Mouse (Mus musculus): ENCODE measurements around the gene Slc35g1. TPM values are rescaled to one million over a fixed set of nuclear protein-coding genes. Genes with fewer than 3 reads are reported as not detected.

Gene Slc35g1
- total and polyA plus RNA-seq, 3 experiments = 11.3 to 58.4 (median 44.4) TPM

DNA sequence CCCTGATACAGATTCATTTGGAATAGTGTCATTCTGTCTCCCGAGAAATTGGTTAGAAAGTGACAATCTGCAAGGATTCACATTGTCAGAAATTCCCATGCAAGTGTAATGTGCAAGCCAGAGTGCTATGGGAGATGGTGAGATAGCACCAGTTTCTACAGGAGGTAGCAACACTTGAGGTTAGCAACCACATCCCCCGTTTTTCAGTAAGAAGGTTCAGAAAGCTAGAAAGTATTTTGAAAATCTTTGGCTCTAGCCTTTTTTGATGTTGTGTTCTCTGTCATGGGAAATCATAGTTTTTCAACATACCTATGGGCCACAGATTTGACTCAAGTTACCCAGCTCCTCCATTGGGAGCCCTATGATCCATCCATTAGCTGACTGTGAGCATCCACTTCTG is 5.6 kb downstream of the Slc35g1 start:
- no peak for ATAC-seq (ENCODE audit: extremely low read depth, insufficient number of reproducible peaks, low FRiP score, poor library complexity, severe bottlenecking)
- peaks cover 66% of the 10 kb centered on the region for H3K36me3 ChIP-seq (replicated peaks)
- DNase-seq (ENCODE audit: low spot score) = no peak
- TF ChIP-seq GATA2 (IDR thresholded peaks at IDR 0.05; ENCODE audit: borderline replicate concordance, low read depth, low read length) = no peak
- no peak for TF ChIP-seq CTCF (IDR thresholded peaks at IDR 0.05; ENCODE audit: low read depth, low read length)
- H3K4me3 ChIP-seq (ENCODE audit: low read depth, low read length) = no peak overlapping the region
- peaks cover 54% of the 10 kb centered on the region for H3K4me1 ChIP-seq (ENCODE audit: insufficient read depth, low read depth, low read length)
- no peaks in the 10 kb centered on the region for H3K9me3 ChIP-seq (replicated peaks)
- H3K27me3 ChIP-seq (ENCODE audit: insufficient read depth, low read length) = no peaks in the 10 kb centered on the region

DNA sequence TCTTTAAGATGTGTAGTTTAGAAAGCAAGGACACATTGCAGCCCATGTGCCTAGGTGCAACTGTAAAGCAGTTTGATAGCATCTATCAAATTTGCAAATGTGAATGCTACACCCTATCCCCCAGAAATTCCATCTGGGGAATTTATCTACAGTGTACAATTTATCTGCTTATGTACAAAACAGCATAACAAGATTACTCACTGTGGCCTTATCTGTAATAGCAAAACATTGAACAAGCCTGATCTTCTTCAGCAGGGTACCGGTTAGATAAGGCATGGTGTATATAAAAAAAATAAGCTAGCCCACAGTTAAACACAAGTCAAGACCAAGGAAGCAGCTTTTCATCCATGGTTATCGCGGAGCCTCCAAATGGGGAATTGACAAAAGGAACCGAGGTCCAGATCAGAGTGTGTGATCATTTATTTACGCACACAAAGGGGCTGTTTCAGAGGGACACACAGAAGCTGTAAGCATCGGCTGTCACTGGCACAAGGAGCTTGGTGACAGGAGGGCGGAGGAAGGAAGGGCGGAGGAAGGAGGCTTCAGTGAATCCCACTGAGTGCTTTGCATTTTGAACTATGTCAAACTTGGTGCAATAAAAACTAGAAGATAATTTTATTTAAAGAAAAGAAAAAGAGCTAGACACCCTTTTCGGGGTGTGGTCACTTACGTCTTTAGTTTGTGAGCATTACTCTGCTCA is 14.7 kb downstream of the Slc35g1 start:
- H3K4me1 ChIP-seq (ENCODE audit: insufficient read depth, low read depth, low read length) = peaks cover 51% of the 10 kb centered on the region
- ATAC-seq (ENCODE audit: extremely low read depth, insufficient number of reproducible peaks, low FRiP score, poor library complexity, severe bottlenecking) (peak; percentile 88), DNase-seq (ENCODE audit: low spot score) (peak; percentile 59)
- TF ChIP-seq GATA2 (IDR thresholded peaks at IDR 0.05; ENCODE audit: borderline replicate concordance, low read depth, low read length) (no peak), TAL1 (conservative IDR thresholded peaks at IDR 0.05; ENCODE audit: low read depth, low read length) (peak; percentile 77), CTCF (IDR thresholded peaks at IDR 0.05; ENCODE audit: low read depth, low read length) (no peak), GATA1 (IDR thresholded peaks at IDR 0.05; ENCODE audit: borderline replicate concordance, low read length) (no peak)
- H3K4me3 ChIP-seq (ENCODE audit: low read depth, low read length) = peak overlapping the region; percentile 9; the same call in 1 of the 2 replicates
- no peaks in the 10 kb centered on the region for H3K27me3 ChIP-seq (ENCODE audit: insufficient read depth, low read length)
- H3K36me3 ChIP-seq (replicated peaks) = peaks cover 44% of the 10 kb centered on the region
- H3K9me3 ChIP-seq (replicated peaks) = no peaks in the 10 kb centered on the region

DNA sequence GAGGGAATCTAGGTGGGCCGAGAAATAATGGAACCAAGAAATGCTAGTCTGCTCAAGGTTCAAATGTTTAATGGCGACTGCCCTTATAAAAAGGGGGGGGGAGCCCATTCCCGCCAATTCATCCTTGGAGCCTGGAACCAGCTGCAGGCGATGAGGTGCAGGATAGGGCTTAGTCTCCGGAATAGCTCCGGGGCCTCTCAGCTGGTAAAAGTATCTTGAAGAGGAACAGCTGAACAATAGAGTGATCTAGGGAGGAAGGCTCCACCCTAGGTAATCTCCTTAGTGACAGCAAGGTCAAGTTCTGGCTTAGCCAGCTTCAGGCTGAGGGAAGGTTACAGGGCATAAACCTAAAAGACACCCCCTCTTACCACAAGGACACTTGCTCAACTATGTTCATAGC is 18.1 kb downstream of the Slc35g1 start:
- DNase-seq (ENCODE audit: low spot score) = no peak
- no peak for TF ChIP-seq POLR2AphosphoS5 (IDR thresholded peaks at IDR 0.05; ENCODE audit: insufficient replicate concordance, low read depth, low read length)
- TF ChIP-seq TAL1 (conservative IDR thresholded peaks at IDR 0.05; ENCODE audit: low read depth, low read length) = no peak
- TF ChIP-seq GATA2 (IDR thresholded peaks at IDR 0.05; ENCODE audit: borderline replicate concordance, low read depth, low read length) = no peak
- TF ChIP-seq CTCF (IDR thresholded peaks at IDR 0.05; ENCODE audit: low read depth, low read length) = no peak
- ATAC-seq (ENCODE audit: extremely low read depth, insufficient number of reproducible peaks, low FRiP score, poor library complexity, severe bottlenecking) = no peak
- Histone ChIP-seq H3K4me1 (ENCODE audit: insufficient read depth, low read depth, low read length) (peaks cover 35% of the 10 kb centered on the region), H3K27me3 (ENCODE audit: insufficient read depth, low read length) (no peaks in the 10 kb centered on the region), H3K9me3 (replicated peaks) (no peaks in the 10 kb centered on the region), H3K4me3 (ENCODE audit: low read depth, low read length) (no peak overlapping the region), H3K36me3 (replicated peaks) (peaks cover 17% of the 10 kb centered on the region)

DNA sequence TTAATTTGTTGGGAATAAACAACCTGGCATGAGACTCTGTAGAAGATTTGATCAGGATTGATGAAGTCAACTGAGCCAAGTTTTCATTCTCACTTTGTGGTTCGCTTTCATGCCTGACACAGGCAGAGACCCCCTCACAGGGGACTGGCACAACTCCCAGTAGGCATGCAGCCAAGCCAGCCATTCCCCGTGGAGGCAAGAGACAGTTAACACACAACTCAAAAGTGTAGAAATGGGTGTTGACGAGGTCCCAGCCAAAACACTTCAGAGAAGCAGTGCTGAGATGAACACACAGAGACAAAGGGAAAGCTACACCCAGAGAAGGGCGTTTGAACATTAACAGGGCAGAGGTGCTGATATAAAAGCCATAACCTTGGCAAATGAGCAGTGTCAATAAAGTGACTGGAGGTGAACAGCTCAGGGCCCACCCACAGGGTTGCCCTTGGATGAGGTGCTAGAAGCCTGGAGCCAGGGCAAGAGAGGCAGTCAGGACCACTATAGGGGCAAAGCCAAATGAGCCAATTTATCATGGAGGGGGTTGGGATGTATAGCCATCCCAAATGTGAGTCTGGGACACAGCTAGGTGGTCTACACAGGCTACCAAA is 23.1 kb downstream of the Slc35g1 start:
- Histone ChIP-seq H3K9me3 (replicated peaks) (no peaks in the 10 kb centered on the region), H3K4me3 (ENCODE audit: low read depth, low read length) (no peak overlapping the region), H3K36me3 (replicated peaks) (no peaks in the 10 kb centered on the region), H3K4me1 (ENCODE audit: insufficient read depth, low read depth, low read length) (peaks cover 9% of the 10 kb centered on the region; the same call in 1 of the 2 replicates), H3K27me3 (ENCODE audit: insufficient read depth, low read length) (no peaks in the 10 kb centered on the region)
- no peak for TF ChIP-seq TAL1 (conservative IDR thresholded peaks at IDR 0.05; ENCODE audit: low read depth, low read length)
- no peak for TF ChIP-seq CTCF (IDR thresholded peaks at IDR 0.05; ENCODE audit: low read depth, low read length)
- no peak for TF ChIP-seq GATA1 (IDR thresholded peaks at IDR 0.05; ENCODE audit: borderline replicate concordance, low read length)
- TF ChIP-seq POLR2AphosphoS5 (IDR thresholded peaks at IDR 0.05; ENCODE audit: insufficient replicate concordance, low read depth, low read length) = no peak
- TF ChIP-seq GATA2 (IDR thresholded peaks at IDR 0.05; ENCODE audit: borderline replicate concordance, low read depth, low read length) = no peak
- DNase-seq (ENCODE audit: low spot score) (no peak), ATAC-seq (ENCODE audit: extremely low read depth, insufficient number of reproducible peaks, low FRiP score, poor library complexity, severe bottlenecking) (no peak)

DNA sequence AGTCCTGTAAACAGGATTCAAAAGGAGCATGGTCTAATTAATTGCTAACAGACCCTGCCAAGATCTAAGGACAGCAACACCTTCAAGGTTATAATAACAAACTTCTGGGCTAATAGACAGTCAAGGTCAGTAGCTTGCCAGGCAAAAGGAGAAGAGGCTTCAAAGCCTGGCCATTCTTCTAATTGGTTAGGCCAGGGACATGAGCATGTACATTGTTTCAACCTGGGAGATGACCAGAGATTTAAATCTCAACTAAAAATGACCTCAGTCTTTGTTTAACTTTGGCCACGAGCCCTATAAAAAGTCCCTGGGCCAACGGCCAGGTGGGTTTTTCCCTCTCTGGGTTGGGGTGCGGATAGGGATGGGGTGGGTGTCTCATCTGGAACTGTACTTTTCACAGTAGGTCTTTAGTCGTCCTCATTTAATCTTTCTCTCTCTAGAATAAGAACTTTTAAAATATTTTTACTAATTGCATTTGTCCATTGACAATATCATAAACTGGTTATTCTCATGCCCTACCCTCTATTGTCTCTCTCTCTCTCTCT is 25.0 kb downstream of the Slc35g1 start:
- peaks cover 3% of the 10 kb centered on the region; the same call in 1 of the 2 replicates for H3K27me3 ChIP-seq (ENCODE audit: insufficient read depth, low read length)
- ATAC-seq (ENCODE audit: extremely low read depth, insufficient number of reproducible peaks, low FRiP score, poor library complexity, severe bottlenecking) = no peak
- DNase-seq (ENCODE audit: low spot score) = no peak
- peaks cover 9% of the 10 kb centered on the region; the same call in 1 of the 2 replicates for H3K4me1 ChIP-seq (ENCODE audit: insufficient read depth, low read depth, low read length)
- TF ChIP-seq GATA2 (IDR thresholded peaks at IDR 0.05; ENCODE audit: borderline replicate concordance, low read depth, low read length) = no peak
- no peak for TF ChIP-seq POLR2AphosphoS5 (IDR thresholded peaks at IDR 0.05; ENCODE audit: insufficient replicate concordance, low read depth, low read length)
- TF ChIP-seq CTCF (IDR thresholded peaks at IDR 0.05; ENCODE audit: low read depth, low read length) = no peak
- TF ChIP-seq TAL1 (conservative IDR thresholded peaks at IDR 0.05; ENCODE audit: low read depth, low read length) = no peak
- TF ChIP-seq GATA1 (IDR thresholded peaks at IDR 0.05; ENCODE audit: borderline replicate concordance, low read length) = no peak
- H3K9me3 ChIP-seq (replicated peaks) = no peaks in the 10 kb centered on the region
- H3K4me3 ChIP-seq (ENCODE audit: low read depth, low read length) = no peak overlapping the region
- H3K36me3 ChIP-seq (replicated peaks) = no peaks in the 10 kb centered on the region

DNA sequence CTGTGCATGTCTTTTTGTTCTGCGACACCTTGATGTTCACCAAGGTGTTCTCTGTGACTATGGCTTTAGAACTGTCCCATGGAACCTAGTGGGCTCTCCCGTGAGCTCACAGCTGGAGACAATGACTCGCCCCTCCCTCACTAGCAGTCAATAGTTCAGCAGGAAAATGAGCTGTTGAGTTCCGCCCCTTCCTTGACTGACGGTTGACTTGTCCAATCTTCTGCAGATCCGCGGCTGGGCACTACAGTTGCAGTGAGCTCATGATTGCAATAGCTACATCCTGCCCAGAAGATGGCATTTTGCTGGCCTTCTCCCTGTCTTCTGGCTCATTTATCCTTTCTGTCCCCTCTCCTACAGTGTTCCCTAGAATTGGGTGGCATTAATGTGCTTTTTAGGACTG is 25.7 kb downstream of the Slc35g1 start:
- Histone ChIP-seq H3K36me3 (replicated peaks) (no peaks in the 10 kb centered on the region), H3K9me3 (replicated peaks) (no peaks in the 10 kb centered on the region), H3K4me1 (ENCODE audit: insufficient read depth, low read depth, low read length) (peaks cover 9% of the 10 kb centered on the region; the same call in 1 of the 2 replicates), H3K27me3 (ENCODE audit: insufficient read depth, low read length) (peaks cover 3% of the 10 kb centered on the region; the same call in 1 of the 2 replicates), H3K4me3 (ENCODE audit: low read depth, low read length) (no peak overlapping the region)
- TF ChIP-seq TAL1 (conservative IDR thresholded peaks at IDR 0.05; ENCODE audit: low read depth, low read length) (no peak), POLR2AphosphoS5 (IDR thresholded peaks at IDR 0.05; ENCODE audit: insufficient replicate concordance, low read depth, low read length) (no peak), GATA1 (IDR thresholded peaks at IDR 0.05; ENCODE audit: borderline replicate concordance, low read length) (no peak), GATA2 (IDR thresholded peaks at IDR 0.05; ENCODE audit: borderline replicate concordance, low read depth, low read length) (no peak), CTCF (IDR thresholded peaks at IDR 0.05; ENCODE audit: low read depth, low read length) (no peak)
- ATAC-seq (ENCODE audit: extremely low read depth, insufficient number of reproducible peaks, low FRiP score, poor library complexity, severe bottlenecking) (no peak), DNase-seq (ENCODE audit: low spot score) (no peak)
